Mouse (Mus musculus): ENCODE data around the gene Atxn10.

DNA sequence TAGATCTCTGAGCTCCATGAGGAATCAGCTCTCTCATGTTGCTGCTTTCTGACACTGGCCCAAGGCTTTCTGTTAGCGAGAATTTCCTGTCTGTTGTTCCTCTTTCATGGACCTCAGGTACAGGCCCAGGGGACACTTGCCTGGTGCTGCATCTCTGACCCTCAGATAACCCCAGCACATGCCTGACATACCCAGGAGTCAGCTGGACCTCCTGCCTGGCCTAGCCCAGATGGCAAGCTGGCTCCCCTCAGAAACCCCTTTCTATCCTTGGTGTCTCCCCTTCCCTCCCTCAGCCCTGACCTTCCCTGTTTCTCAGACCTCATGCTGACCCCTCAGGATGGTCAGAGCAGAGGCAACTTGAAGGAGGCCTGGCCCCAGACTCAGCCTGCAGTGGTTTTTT lies 170.6 kb downstream of the Atxn10 start:
- TF ChIP-seq POLR2A (IDR thresholded peaks at IDR 0.05; ENCODE audit: low read depth, low read length) (no peak), CTCF (IDR thresholded peaks at IDR 0.05; ENCODE audit: borderline replicate concordance, insufficient read depth, low read length) (no peak)

Measured in embryonic fibroblast, embryonic 13.5 days (primary cell).